Comparison of ENCODE assay signal across 9 mouse cellular contexts in the genomic region with DNA sequence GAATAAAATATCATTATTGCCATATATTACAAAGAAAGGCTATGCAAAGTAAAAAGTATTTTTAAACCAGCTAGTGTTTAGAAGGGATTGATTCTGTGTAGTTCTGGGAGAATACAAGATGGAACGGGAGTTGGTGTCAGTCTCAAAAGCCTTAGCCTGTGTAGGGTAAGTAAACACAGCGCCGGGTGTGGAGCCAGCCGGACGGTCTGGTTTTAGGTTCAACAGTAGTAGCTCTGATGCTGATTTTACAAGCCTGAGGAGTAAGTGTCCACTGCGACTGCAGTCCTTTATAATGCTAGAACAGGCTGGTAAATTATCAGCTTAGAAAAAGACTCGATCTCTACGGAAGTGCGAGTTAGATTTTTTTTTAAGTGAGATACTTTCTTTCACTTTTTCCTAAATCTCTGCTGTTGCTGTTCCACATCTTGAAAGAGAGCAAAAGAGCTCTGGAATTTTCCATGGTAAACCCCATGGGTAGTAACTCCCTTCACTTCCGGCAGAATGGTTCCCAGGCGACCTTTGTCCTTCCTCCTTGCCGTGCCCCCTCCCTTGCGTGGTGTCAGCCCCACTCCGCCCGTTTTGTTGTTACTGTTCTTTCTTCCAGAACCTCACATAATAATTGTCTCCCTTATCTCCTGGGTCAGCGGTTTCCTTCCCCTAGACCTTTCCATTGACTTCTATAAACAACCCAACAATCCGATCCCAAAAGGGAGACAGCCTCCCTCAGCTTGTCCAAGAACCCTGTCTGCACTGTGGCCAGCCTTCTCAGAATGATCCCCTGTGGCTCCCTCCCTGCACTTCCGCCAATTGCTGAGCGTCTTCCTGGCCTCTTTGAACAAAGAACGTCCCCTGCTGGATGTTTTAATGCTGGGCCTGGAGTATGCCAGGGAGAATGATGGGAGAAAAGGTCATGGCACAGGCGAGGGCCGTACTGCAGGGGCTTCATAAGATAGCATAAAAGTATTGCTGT. TPM values are rescaled to one million over a fixed set of nuclear protein-coding genes. Genes with fewer than 3 reads are reported as not detected.
A peak's percentile ranks its signal among the peaks of the same experiment; 100 is the strongest.
DNase-seq lines count a peak whose midpoint lies in the region; ATAC-seq and TF ChIP-seq lines count a peak whose summit lies in the region.
"Had no signal": no experiment of that assay in that cellular context is flagged by ENCODE, and none has a peak within 500 bp of the region (broad histone marks: within the 10 kb centered on the region; RNA-seq: fewer than 3 reads in every experiment).

No protein-coding gene starts in this region.

- intact Hi-C loops in heart, postnatal 25 days (cut with DNase I), result loop anchor here (5.0 kb wide), 3 partner anchors 50 to 155 kb away; partner anchors contain the start of gene Klhl5

- ATAC-seq in liver, embryonic 14.5 days (ENCODE audit: insufficient read depth), result 0 out of 2 replicates have a peak, but pooled peaks have one; percentile 31
- ATAC-seq in erythroid progenitor cell, adult 5-6 weeks (replicated peaks; ENCODE audit: low FRiP score, poor library complexity, severe bottlenecking), result no peak

- H3K4me1 ChIP-seq in liver, embryonic 14.5 days (replicated peaks; ENCODE audit: control insufficient read depth in 2 of 2, insufficient read depth in 2 of 2, low read length in 1 of 2), result no peaks in the 10 kb centered on the region; a peak in 1 of 4 replicates
- H3K4me1 ChIP-seq: embryonic facial prominence, embryonic 12.5 days had no signal

- H3K4me3 ChIP-seq in liver, embryonic 14.5 days (ENCODE audit: insufficient read depth in 1 of 2, low read depth in 2 of 2, low read length in 2 of 2), result no peak overlapping the region
- H3K4me3 ChIP-seq: embryonic facial prominence, embryonic 12.5 days had no signal

- H3K27ac ChIP-seq in liver, embryonic 14.5 days, result no peak overlapping the region
- H3K27ac ChIP-seq: embryonic facial prominence, embryonic 12.5 days had no signal

- 53% methylated on average over 22 of the region's 22 CpGs for WGBS in liver, embryonic 14.5 days (ENCODE audit: insufficient replicate concordance)

- no peak overlapping the region for H3K4me2 ChIP-seq in liver, embryonic 14.5 days (ENCODE audit: low read depth)
- H3K4me2 ChIP-seq: embryonic facial prominence, embryonic 12.5 days had no signal

- H3K36me3 ChIP-seq in liver, embryonic 14.5 days (replicated peaks; ENCODE audit: control insufficient read depth, insufficient read depth, low read depth), result no peaks in the 10 kb centered on the region

- TF ChIP-seq EP300 in liver, embryonic 14.5 days (IDR thresholded peaks at IDR 0.05; ENCODE audit: low read depth), result no peak

- 0 out of 2 replicates have a peak, but pooled peaks have one; percentile 4 for TF ChIP-seq CTCF in brain, embryonic 14.5 days (IDR thresholded peaks at IDR 0.05; ENCODE audit: borderline replicate concordance, extremely low read depth, insufficient read depth, insufficient read length)
- peak; percentile 15 for TF ChIP-seq CTCF in liver, embryonic 14.5 days (IDR thresholded peaks at IDR 0.05; ENCODE audit: low read depth)

- no peaks in the 10 kb centered on the region for H3K9me3 ChIP-seq in liver, embryonic 14.5 days (ENCODE audit: control insufficient read depth, low read length)

- no peak for TF ChIP-seq POLR2A in brain, embryonic 14.5 days (IDR thresholded peaks at IDR 0.05; ENCODE audit: borderline replicate concordance, extremely low read depth, insufficient read depth, insufficient read length, poor library complexity, severe bottlenecking)

- DNase-seq in embryo, embryonic 10.5 days (ENCODE audit: low spot score), result peak; percentile 16
- no peak for DNase-seq in embryo, embryonic 10 days (ENCODE audit: low spot score)
- DNase-seq in brain, embryonic 14.5 days (ENCODE audit: low read depth), result no peak
- DNase-seq in heart, postnatal 25 days (ENCODE audit: low spot score), result peak; percentile 74
- no peak for DNase-seq in liver, embryonic 14.5 days (ENCODE audit: low read depth in 3 of 3, low spot score in 3 of 3)
- DNase-seq in thymus, postnatal 14 days, result no peak
- DNase-seq in thymus, postnatal 36 days, result no peak

- H3K9ac ChIP-seq in liver, embryonic 14.5 days (replicated peaks), result no peak overlapping the region
- H3K9ac ChIP-seq: embryonic facial prominence, embryonic 12.5 days had no signal

- H3K27me3 ChIP-seq in liver, embryonic 14.5 days (ENCODE audit: control insufficient read depth, insufficient read depth, low read length), result no peaks in the 10 kb centered on the region
- H3K27me3 ChIP-seq: embryonic facial prominence, embryonic 12.5 days had no signal

RNA-seq across cellular contexts. Expression of gene Wdr19, which starts 41.8 kb away (rescaled TPM):
- polyA plus RNA-seq in brain, embryonic 14.5 days (2012; rRNA removed), result 14.7 and 16.7 TPM in 2 replicates
- 1 to 10 TPM; 2.1 TPM for total RNA-seq in heart, postnatal 25 days (2021)
- 0.48 and 0.68 TPM in 2 replicates for polyA plus RNA-seq in liver, embryonic 14.5 days (2012; rRNA removed)
- 0.46 and 0.86 TPM in 2 replicates for polyA plus RNA-seq in liver, embryonic 14.5 days (2014; fragmentation: Nextera tagmentation; extraction: Ambion mirVana)
- 0.42 and 2.2 TPM in 2 replicates for total RNA-seq in erythroid progenitor cell, adult 5-6 weeks (2015; ENCODE audit: low replicate concordance)
- total RNA-seq in erythroid progenitor cell, adult 5-6 weeks (2017; ENCODE audit: low replicate concordance), result 0.13 and 0.61 TPM in 2 replicates

RNA-seq across cellular contexts. Expression of gene Klhl5, which starts 50.4 kb away (rescaled TPM):
- polyA plus RNA-seq in brain, embryonic 14.5 days (2012; rRNA removed), result 49.5 and 54.6 TPM in 2 replicates
- 10 to 100 TPM; 13.9 to 14.3 TPM for total RNA-seq in heart, postnatal 25 days (2021)
- polyA plus RNA-seq in liver, embryonic 14.5 days (2012; rRNA removed), result 3.7 and 4.4 TPM in 2 replicates
- 3.6 and 4.2 TPM in 2 replicates for polyA plus RNA-seq in liver, embryonic 14.5 days (2014; fragmentation: Nextera tagmentation; extraction: Ambion mirVana)
- total RNA-seq in erythroid progenitor cell, adult 5-6 weeks (2015; ENCODE audit: low replicate concordance), result 14.4 and 22.2 TPM in 2 replicates
- total RNA-seq in erythroid progenitor cell, adult 5-6 weeks (2017; ENCODE audit: low replicate concordance), result 6.4 and 6.8 TPM in 2 replicates

Comparison
In these comparisons a context has a peak if more than half of its experiments do, and no peak if none do; other contexts are left out.
1. DNase-seq: peak in embryo, embryonic 10.5 days (single experiment) and heart, postnatal 25 days (single experiment); none in embryo, embryonic 10 days (single experiment), brain, embryonic 14.5 days (single experiment), liver, embryonic 14.5 days (0 of 3), thymus, postnatal 14 days (single experiment) and thymus, postnatal 36 days (0 of 2).